Mouse (Mus musculus): ENCODE measurements around the gene Dync2h1. TPM values are rescaled to one million over a fixed set of nuclear protein-coding genes. Genes with fewer than 3 reads are reported as not detected.

Dync2h1 gene
- polyA plus RNA-seq, 1 experiment from 2014 or later = 27.9 TPM

GRCm38 (mm10) chr9:7154391-7154790 is 29.9 kb downstream of the Dync2h1 start:
- H3K27me3 ChIP-seq (ENCODE audit: poor library complexity, severe bottlenecking) = no peaks in the 10 kb centered on the region
- DNase-seq (ENCODE audit: extremely low spot score, low spot score) = no peak
- WGBS = 93% methylated on average over 2 of the region's 2 CpGs
- H3K4me3 ChIP-seq = no peak overlapping the region
- no peaks in the 10 kb centered on the region for H3K4me1 ChIP-seq
- no peak overlapping the region for H3K27ac ChIP-seq
- H3K9me3 ChIP-seq = no peaks in the 10 kb centered on the region
- peaks cover 75% of the 10 kb centered on the region for H3K36me3 ChIP-seq (replicated peaks)

DNA sequence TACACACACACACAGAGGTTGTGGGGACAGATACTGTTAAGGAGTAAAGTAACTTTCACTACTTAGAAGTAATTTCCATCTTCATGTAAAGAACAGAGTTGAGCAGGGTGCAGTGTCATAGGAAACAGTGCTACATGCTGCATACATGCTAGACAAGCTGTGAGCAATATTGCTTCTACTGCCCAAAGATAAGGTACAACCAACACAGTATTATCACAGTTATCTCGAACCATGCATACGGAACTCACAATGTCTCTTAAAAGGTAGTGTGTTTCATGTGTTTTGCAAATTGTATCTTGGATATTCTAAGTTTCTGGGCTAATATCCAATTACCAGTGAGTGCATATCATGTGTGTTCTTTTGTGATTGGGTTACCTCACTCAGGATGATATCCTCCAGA is 61.4 kb downstream of the Dync2h1 start:
- Histone ChIP-seq H3K9me3 (no peaks in the 10 kb centered on the region), H3K27ac (no peak overlapping the region), H3K4me1 (no peaks in the 10 kb centered on the region), H3K4me3 (no peak overlapping the region), H3K27me3 (ENCODE audit: poor library complexity, severe bottlenecking) (no peaks in the 10 kb centered on the region), H3K36me3 (replicated peaks) (peaks cover 44% of the 10 kb centered on the region)
- no peak for DNase-seq (ENCODE audit: extremely low spot score, low spot score)
- WGBS = 96% methylated on average over 2 of the region's 2 CpGs

GRCm38 (mm10) chr9:7110166-7110565 is 74.1 kb downstream of the Dync2h1 start:
- Histone ChIP-seq H3K4me3 (no peak overlapping the region), H3K27ac (no peak overlapping the region), H3K36me3 (replicated peaks) (peaks cover 54% of the 10 kb centered on the region), H3K4me1 (no peaks in the 10 kb centered on the region), H3K27me3 (ENCODE audit: poor library complexity, severe bottlenecking) (no peaks in the 10 kb centered on the region), H3K9me3 (no peaks in the 10 kb centered on the region)
- no peak for DNase-seq (ENCODE audit: extremely low spot score, low spot score)
- WGBS = 75% methylated on average over 1 of the region's 1 CpGs

- H3K36me3 ChIP-seq (replicated peaks) = peaks cover 59% of the 10 kb centered on the region
- DNase-seq (ENCODE audit: extremely low spot score, low spot score) = no peak
These were observed 82.9 kb downstream of the Dync2h1 start for GRCm38 (mm10) chr9:7101361-7101760.

DNA sequence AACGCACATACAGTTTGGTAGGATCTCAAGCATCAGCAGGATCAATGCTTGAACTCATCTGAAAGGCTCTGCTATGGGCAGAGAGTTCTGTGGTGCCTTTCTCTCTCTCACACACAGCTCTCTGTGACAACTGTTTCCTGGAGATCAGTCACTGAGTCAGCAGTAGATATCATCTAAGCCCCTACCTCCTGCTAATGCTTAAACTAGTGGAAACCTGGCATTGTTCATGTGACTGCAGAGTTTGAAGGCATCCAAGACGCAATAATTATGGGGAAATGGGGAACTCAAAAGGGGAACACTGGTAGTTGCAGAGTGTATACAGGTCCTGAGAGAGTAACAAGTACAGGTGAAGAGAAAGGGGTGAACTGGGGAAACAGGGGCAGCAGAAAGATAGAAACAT is 109.6 kb downstream of the Dync2h1 start:
- no peaks in the 10 kb centered on the region for H3K9me3 ChIP-seq
- H3K27me3 ChIP-seq (ENCODE audit: poor library complexity, severe bottlenecking) = no peaks in the 10 kb centered on the region
- no peak overlapping the region for H3K4me3 ChIP-seq
- 97% methylated on average over 2 of the region's 2 CpGs for WGBS
- no peak for DNase-seq (ENCODE audit: extremely low spot score, low spot score)
- H3K36me3 ChIP-seq (replicated peaks) = peaks cover 71% of the 10 kb centered on the region
- H3K27ac ChIP-seq = no peak overlapping the region
- H3K4me1 ChIP-seq = no peaks in the 10 kb centered on the region

More at GRCm38 (mm10) chr9:7101361-7101760, 82.9 kb downstream of the Dync2h1 start:
- no peak overlapping the region for H3K27ac ChIP-seq
- no peaks in the 10 kb centered on the region for H3K9me3 ChIP-seq
- H3K4me3 ChIP-seq = no peak overlapping the region
- no peaks in the 10 kb centered on the region for H3K27me3 ChIP-seq (ENCODE audit: poor library complexity, severe bottlenecking)
- no peaks in the 10 kb centered on the region for H3K4me1 ChIP-seq

DNA sequence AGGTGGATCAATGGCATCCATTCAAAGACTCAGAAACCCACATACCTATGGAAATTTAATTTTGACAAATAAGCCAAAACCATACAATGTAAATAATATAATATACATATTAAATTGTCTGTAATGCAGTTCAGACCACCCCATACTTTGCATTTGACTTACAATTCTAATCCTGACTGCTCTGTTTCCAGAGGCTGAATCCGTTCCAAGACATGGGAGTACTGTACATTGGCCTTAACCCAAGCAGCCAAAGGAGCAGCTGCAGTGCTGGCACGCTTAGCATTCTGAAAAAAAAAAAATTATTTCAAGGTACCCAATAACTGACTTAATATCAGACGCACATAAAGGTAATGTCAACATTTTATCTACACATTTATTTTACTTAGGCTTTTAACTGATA is 113.4 kb downstream of the Dync2h1 start:
- Histone ChIP-seq H3K4me1 (no peaks in the 10 kb centered on the region), H3K27me3 (ENCODE audit: poor library complexity, severe bottlenecking) (no peaks in the 10 kb centered on the region), H3K36me3 (replicated peaks) (peaks cover 51% of the 10 kb centered on the region), H3K27ac (no peak overlapping the region), H3K4me3 (no peak overlapping the region), H3K9me3 (no peaks in the 10 kb centered on the region)
- no peak for DNase-seq (ENCODE audit: extremely low spot score, low spot score)
- 94% methylated on average over 3 of the region's 3 CpGs for WGBS

DNA sequence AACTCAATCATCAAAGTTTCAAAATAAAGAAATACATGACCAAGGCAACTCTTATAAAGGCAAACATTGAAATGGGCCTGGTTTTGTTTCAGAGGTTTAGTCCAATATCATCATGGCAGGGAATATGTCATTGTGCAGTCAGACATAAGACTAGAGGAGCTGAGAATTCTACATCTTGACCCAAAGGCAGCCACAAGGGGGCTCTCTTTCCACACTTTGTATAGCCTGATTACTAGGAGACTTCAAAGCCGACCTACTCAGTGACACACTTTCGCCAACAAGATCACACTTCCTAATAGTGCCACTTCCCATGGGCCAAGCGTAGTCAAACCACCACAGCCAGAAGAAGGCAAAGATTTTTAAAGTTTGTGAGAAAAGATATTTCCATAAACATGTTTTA is 133.7 kb downstream of the Dync2h1 start:
- Histone ChIP-seq H3K36me3 (replicated peaks) (peaks cover 47% of the 10 kb centered on the region), H3K4me1 (no peaks in the 10 kb centered on the region), H3K27me3 (ENCODE audit: poor library complexity, severe bottlenecking) (no peaks in the 10 kb centered on the region), H3K27ac (no peak overlapping the region), H3K4me3 (no peak overlapping the region), H3K9me3 (no peaks in the 10 kb centered on the region)
- DNase-seq (ENCODE audit: extremely low spot score, low spot score) = peak; percentile 27
- WGBS = 85% methylated on average over 3 of the region's 3 CpGs

DNA sequence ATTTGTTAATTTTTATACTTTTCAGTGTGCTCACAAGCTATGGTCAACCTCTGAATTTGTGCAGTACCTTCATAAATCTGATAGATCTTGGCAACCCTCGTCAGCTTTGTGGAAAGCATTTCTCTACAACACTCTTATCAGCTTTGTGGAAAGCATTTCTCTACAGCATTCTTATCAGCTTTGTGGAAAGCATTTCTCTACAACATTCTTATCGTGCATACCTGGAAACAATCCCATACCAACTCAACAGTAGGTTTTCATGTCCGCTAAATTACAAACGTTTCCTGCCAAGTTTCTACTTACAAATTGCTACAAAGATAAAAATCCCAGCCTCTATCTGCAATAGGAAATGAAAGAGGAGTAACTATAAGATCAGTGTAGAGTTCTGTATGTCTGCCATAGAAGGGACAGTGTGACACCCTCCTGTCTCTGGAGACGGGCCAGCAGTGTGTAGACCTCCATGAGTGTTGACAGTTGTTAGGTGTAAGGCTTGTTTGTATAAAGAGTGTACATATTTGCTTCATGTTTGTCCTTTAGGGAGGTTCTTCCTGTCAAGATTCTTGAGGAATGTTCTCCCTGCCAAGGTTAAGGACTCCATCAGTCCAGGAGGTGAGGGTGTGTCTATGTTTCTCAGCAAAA is 141.5 kb downstream of the Dync2h1 start:
- Histone ChIP-seq H3K9me3 (no peaks in the 10 kb centered on the region), H3K36me3 (replicated peaks) (peaks cover 54% of the 10 kb centered on the region), H3K27me3 (ENCODE audit: poor library complexity, severe bottlenecking) (no peaks in the 10 kb centered on the region), H3K27ac (no peak overlapping the region), H3K4me3 (no peak overlapping the region), H3K4me1 (no peaks in the 10 kb centered on the region)
- no peak for DNase-seq (ENCODE audit: extremely low spot score, low spot score)
- 95% methylated on average over 5 of the region's 5 CpGs for WGBS

DNA sequence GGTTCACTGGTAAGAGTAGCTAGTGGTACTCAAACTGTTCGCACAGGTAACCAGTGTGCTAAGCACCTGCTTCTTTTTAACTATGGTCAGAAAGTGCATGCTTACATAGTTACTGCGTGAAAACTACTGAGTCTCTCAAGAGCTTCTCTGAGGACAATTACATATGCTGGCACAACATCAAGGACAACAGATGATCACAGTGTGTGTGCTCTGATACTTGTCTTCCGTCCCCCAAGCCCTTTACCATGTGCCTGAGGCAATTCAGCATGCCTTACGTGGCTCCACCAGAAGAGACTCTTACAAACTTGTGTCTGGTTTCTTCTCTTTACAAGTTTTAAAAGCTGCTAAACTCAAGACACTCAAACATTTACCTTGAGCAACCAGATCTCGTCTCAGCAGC is 143.0 kb downstream of the Dync2h1 start:
- WGBS = 90% methylated on average over 5 of the region's 5 CpGs

GRCm38 (mm10) chr9:7032553-7032952 is 151.7 kb downstream of the Dync2h1 start:
- Histone ChIP-seq H3K9me3 (no peaks in the 10 kb centered on the region), H3K27ac (no peak overlapping the region), H3K27me3 (ENCODE audit: poor library complexity, severe bottlenecking) (no peaks in the 10 kb centered on the region), H3K4me1 (no peaks in the 10 kb centered on the region), H3K36me3 (replicated peaks) (peaks cover 56% of the 10 kb centered on the region), H3K4me3 (no peak overlapping the region)
- DNase-seq (ENCODE audit: extremely low spot score, low spot score) = no peak
- 96% methylated on average over 2 of the region's 2 CpGs for WGBS

More for the DNA sequence above, 143.0 kb downstream of the Dync2h1 start:
- peaks cover 52% of the 10 kb centered on the region for H3K36me3 ChIP-seq (replicated peaks)
- no peaks in the 10 kb centered on the region for H3K27me3 ChIP-seq (ENCODE audit: poor library complexity, severe bottlenecking)
- no peaks in the 10 kb centered on the region for H3K9me3 ChIP-seq
- no peak for DNase-seq (ENCODE audit: extremely low spot score, low spot score)
- H3K4me1 ChIP-seq = no peaks in the 10 kb centered on the region
- H3K4me3 ChIP-seq = no peak overlapping the region
- H3K27ac ChIP-seq = no peak overlapping the region

GRCm38 (mm10) chr9:7015600-7015999 is 168.6 kb downstream of the Dync2h1 start:
- Histone ChIP-seq H3K27me3 (ENCODE audit: poor library complexity, severe bottlenecking) (no peaks in the 10 kb centered on the region), H3K27ac (no peak overlapping the region), H3K4me1 (no peaks in the 10 kb centered on the region), H3K4me3 (no peak overlapping the region), H3K36me3 (replicated peaks) (peaks cover 7% of the 10 kb centered on the region), H3K9me3 (no peaks in the 10 kb centered on the region)
- DNase-seq (ENCODE audit: extremely low spot score, low spot score) = no peak

- no peaks in the 10 kb centered on the region for H3K4me1 ChIP-seq
- peaks cover 7% of the 10 kb centered on the region for H3K36me3 ChIP-seq (replicated peaks)
- 96% methylated on average over 1 of the region's 1 CpGs for WGBS
- DNase-seq (ENCODE audit: extremely low spot score, low spot score) = no peak
- no peak overlapping the region for H3K27ac ChIP-seq
- no peaks in the 10 kb centered on the region for H3K9me3 ChIP-seq
- H3K4me3 ChIP-seq = no peak overlapping the region
- H3K27me3 ChIP-seq (ENCODE audit: poor library complexity, severe bottlenecking) = no peaks in the 10 kb centered on the region
These were observed 169.5 kb downstream of the Dync2h1 start for GRCm38 (mm10) chr9:7014733-7015132.

DNA sequence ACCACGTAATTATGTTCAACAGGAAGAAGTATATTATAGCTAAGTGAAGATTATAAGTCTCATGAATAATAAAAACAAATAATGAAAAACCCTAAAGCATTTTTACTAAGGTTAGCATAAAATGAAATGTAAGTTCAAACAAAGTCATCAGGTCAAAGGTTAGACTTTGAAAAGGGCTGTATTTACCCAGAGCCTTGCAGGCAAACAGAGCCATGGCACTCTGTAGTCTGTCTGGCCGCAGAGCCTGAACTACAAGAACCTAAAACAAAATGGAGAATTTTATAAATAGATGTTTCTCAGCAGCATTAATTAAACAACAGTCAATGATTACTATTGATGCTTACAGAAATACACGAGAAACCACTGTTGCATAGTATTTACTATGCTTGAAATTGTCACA is 174.5 kb downstream of the Dync2h1 start:
- H3K27me3 ChIP-seq (ENCODE audit: poor library complexity, severe bottlenecking) = no peaks in the 10 kb centered on the region
- H3K9me3 ChIP-seq = no peaks in the 10 kb centered on the region
- H3K4me3 ChIP-seq = no peak overlapping the region
- no peaks in the 10 kb centered on the region for H3K4me1 ChIP-seq
- 82% methylated on average over 3 of the region's 3 CpGs for WGBS
- no peak for DNase-seq (ENCODE audit: extremely low spot score, low spot score)
- peaks cover 27% of the 10 kb centered on the region for H3K36me3 ChIP-seq (replicated peaks)
- no peak overlapping the region for H3K27ac ChIP-seq

DNA sequence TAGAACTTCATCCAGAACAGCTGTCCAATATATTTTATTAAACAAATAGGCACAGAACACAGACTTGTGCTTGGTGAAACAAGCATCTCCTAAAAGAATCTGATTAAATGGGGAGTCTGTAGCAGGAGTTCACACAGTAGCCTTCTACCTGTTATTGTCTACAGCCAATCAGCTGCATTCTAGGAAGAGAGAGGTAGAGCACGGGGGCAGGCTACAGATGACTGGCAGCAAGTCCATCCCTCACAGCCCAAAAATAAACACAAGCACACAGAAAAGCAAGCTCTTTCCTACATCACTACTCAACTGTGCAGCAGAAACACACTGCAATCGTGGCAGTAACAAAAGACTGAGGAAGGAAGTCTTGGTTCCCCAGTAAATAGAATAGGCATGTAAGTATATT is 189.4 kb downstream of the Dync2h1 start:
- Histone ChIP-seq H3K27me3 (ENCODE audit: poor library complexity, severe bottlenecking) (no peaks in the 10 kb centered on the region), H3K4me1 (no peaks in the 10 kb centered on the region), H3K27ac (no peak overlapping the region), H3K9me3 (no peaks in the 10 kb centered on the region), H3K4me3 (no peak overlapping the region), H3K36me3 (replicated peaks) (peaks cover 40% of the 10 kb centered on the region)
- WGBS = 71% methylated on average over 2 of the region's 2 CpGs
- DNase-seq (ENCODE audit: extremely low spot score, low spot score) = no peak
